Mouse (Mus musculus) macrophage (primary cell): ENCODE data around the gene Map2. TPM values are rescaled to one million over a fixed set of nuclear protein-coding genes. Genes with fewer than 3 reads are reported as not detected.

Experiments used
- H3K27ac ChIP-seq: fragments of 350-480 bp; formaldehyde crosslinking; 2 replicates; pipeline ENCODE4 v1.9.0; 2021
- H3K36me3 ChIP-seq: fragments of 350-480 bp; formaldehyde crosslinking; 2 replicates; pipeline ENCODE4 v1.9.0; 2021; ENCODE audit errors: inconsistent target
- H3K4me3 ChIP-seq: fragments of 350-480 bp; formaldehyde crosslinking; 2 replicates; pipeline ENCODE4 v1.9.0; 2021; ENCODE audit errors: inconsistent target
- H3K79me2 ChIP-seq: fragments of 350-480 bp; formaldehyde crosslinking; 2 replicates; pipeline ENCODE4 v1.9.0; 2021; ENCODE audit errors: inconsistent target
- WGBS: methylation state at CpG from one replicate; pipeline ENCODE4 v1.1.7; 2026; ENCODE audit warnings: inconsistent platforms; ENCODE audit not compliant: missing documents; 5-methylcytosine and 5-hydroxymethylcytosine counted together
- polyA plus RNA-seq: library from polyadenylated mRNA; stranded (reverse); fragments of 250-400 nt; gene quantifications from 3 replicates; pipeline ENCODE4 v1.2.4, GENCODE M21; 2018; ENCODE audit warnings: inconsistent platforms
- total RNA-seq, 78 experiments: library from RNA; depleted of rRNA; stranded (reverse); fragments of 250-400 nt; gene quantifications; 1 replicate in 9 of 78; 2 replicates in 24 of 78; 3 replicates in 43 of 78; 4 replicates in 2 of 78; pipeline ENCODE4 v1.2.4; 2018; ENCODE audit warnings: inconsistent platforms in 56 of 78

Gene Map2
- total RNA-seq (2018; cell fraction: chromatin; rRNA removed) = 1 to 10 TPM in 5 of 26 experiments, under 1 TPM in 8, not detected in 13; 0.26 to 4.7 (median 0.75) TPM
- total RNA-seq (2018; cell fraction: cytosol; rRNA removed) = 1 to 10 TPM in 1 of 26 experiments, under 1 TPM in 25; 0.03 to 1.0 (median 0.15) TPM
- 1 to 10 TPM in 11 of 26 experiments, under 1 TPM in 14, not detected in 1; 0.20 to 3.2 (median 0.81) TPM for total RNA-seq (2018; cell fraction: nucleus; rRNA removed)
- 0.13 to 0.25 TPM in 2 of 3 replicates, not detected in the other for polyA plus RNA-seq

- H3K79me2 ChIP-seq = no peaks in the 10 kb centered on the region
- WGBS = 1% methylated on average over 46 of the region's 61 CpGs
- no peak within 1 kb of the TSS for H3K27ac ChIP-seq
- H3K4me3 ChIP-seq = no peak within 1 kb of the TSS
- H3K36me3 ChIP-seq = no peaks in the 10 kb centered on the region
Observed at GRCm38 (mm10) chr1:66175041-66175665, at the start of gene Map2. Gene Map2, plus strand, starts transcription at chr1:66175273.

GRCm38 (mm10) chr1:66133014-66133413 lies 42.1 kb upstream of the Map2 start:
- Histone ChIP-seq H3K4me3 (no peak overlapping the region), H3K36me3 (no peaks in the 10 kb centered on the region), H3K27ac (no peak overlapping the region), H3K79me2 (no peaks in the 10 kb centered on the region)

GRCm38 (mm10) chr1:66135324-66135723 lies 39.7 kb upstream of the Map2 start:
- Histone ChIP-seq H3K4me3 (no peak overlapping the region), H3K79me2 (no peaks in the 10 kb centered on the region), H3K27ac (no peak overlapping the region), H3K36me3 (no peaks in the 10 kb centered on the region)

- no peaks in the 10 kb centered on the region for H3K79me2 ChIP-seq
- no peak overlapping the region for H3K27ac ChIP-seq
- WGBS = 94% methylated on average over 1 of the region's 1 CpGs
- H3K36me3 ChIP-seq = no peaks in the 10 kb centered on the region
- no peak overlapping the region for H3K4me3 ChIP-seq
Observed at GRCm38 (mm10) chr1:66140686-66141085, 34.4 kb upstream of the Map2 start.

- no peak overlapping the region for H3K4me3 ChIP-seq
- H3K36me3 ChIP-seq = no peaks in the 10 kb centered on the region
- H3K79me2 ChIP-seq = no peaks in the 10 kb centered on the region
- 75% methylated on average over 3 of the region's 3 CpGs for WGBS
- no peak overlapping the region for H3K27ac ChIP-seq
Observed at GRCm38 (mm10) chr1:66145180-66145579, 29.9 kb upstream of the Map2 start.

GRCm38 (mm10) chr1:66148825-66149514 lies 26.1 kb upstream of the Map2 start:
- 96% methylated on average over 2 of the region's 2 CpGs for WGBS
- H3K79me2 ChIP-seq = no peaks in the 10 kb centered on the region
- no peak overlapping the region for H3K27ac ChIP-seq
- no peaks in the 10 kb centered on the region for H3K36me3 ChIP-seq
- no peak overlapping the region for H3K4me3 ChIP-seq

- H3K27ac ChIP-seq = no peak overlapping the region
- H3K79me2 ChIP-seq = no peaks in the 10 kb centered on the region
- 91% methylated on average over 3 of the region's 3 CpGs for WGBS
- no peak overlapping the region for H3K4me3 ChIP-seq
- no peaks in the 10 kb centered on the region for H3K36me3 ChIP-seq
Observed at GRCm38 (mm10) chr1:66150806-66151205, 24.3 kb upstream of the Map2 start.

GRCm38 (mm10) chr1:66157135-66157534 lies 17.9 kb upstream of the Map2 start:
- H3K36me3 ChIP-seq = no peaks in the 10 kb centered on the region
- no peaks in the 10 kb centered on the region for H3K79me2 ChIP-seq
- 90% methylated on average over 2 of the region's 2 CpGs for WGBS
- H3K27ac ChIP-seq = no peak overlapping the region
- no peak overlapping the region for H3K4me3 ChIP-seq

- Histone ChIP-seq H3K27ac (no peak overlapping the region), H3K79me2 (no peaks in the 10 kb centered on the region), H3K36me3 (no peaks in the 10 kb centered on the region), H3K4me3 (no peak overlapping the region)
Observed at GRCm38 (mm10) chr1:66157589-66157988, 17.5 kb upstream of the Map2 start.

- no peak overlapping the region for H3K27ac ChIP-seq
- no peaks in the 10 kb centered on the region for H3K36me3 ChIP-seq
- WGBS = 79% methylated on average over 2 of the region's 2 CpGs
- H3K4me3 ChIP-seq = no peak overlapping the region
- no peaks in the 10 kb centered on the region for H3K79me2 ChIP-seq
Observed at GRCm38 (mm10) chr1:66164648-66165047, 10.4 kb upstream of the Map2 start.

GRCm38 (mm10) chr1:66168722-66169121 lies 6.4 kb upstream of the Map2 start:
- H3K4me3 ChIP-seq = no peak overlapping the region
- no peaks in the 10 kb centered on the region for H3K79me2 ChIP-seq
- H3K27ac ChIP-seq = no peak overlapping the region
- 71% methylated on average over 5 of the region's 5 CpGs for WGBS
- H3K36me3 ChIP-seq = no peaks in the 10 kb centered on the region

- H3K4me3 ChIP-seq = no peak overlapping the region
- 76% methylated on average over 3 of the region's 3 CpGs for WGBS
- no peaks in the 10 kb centered on the region for H3K79me2 ChIP-seq
- no peak overlapping the region for H3K27ac ChIP-seq
- H3K36me3 ChIP-seq = no peaks in the 10 kb centered on the region
Observed at GRCm38 (mm10) chr1:66172127-66172526, 2.9 kb upstream of the Map2 start.

- no peak overlapping the region for H3K27ac ChIP-seq
- H3K36me3 ChIP-seq = no peaks in the 10 kb centered on the region
- no peaks in the 10 kb centered on the region for H3K79me2 ChIP-seq
- H3K4me3 ChIP-seq = no peak overlapping the region
- 57% methylated on average over 5 of the region's 5 CpGs for WGBS
Observed at GRCm38 (mm10) chr1:66173630-66174029, 1.4 kb upstream of the Map2 start.

GRCm38 (mm10) chr1:66176012-66176837 lies 1.2 kb downstream of the Map2 start:
- Histone ChIP-seq H3K4me3 (no peak overlapping the region), H3K27ac (no peak overlapping the region), H3K79me2 (no peaks in the 10 kb centered on the region), H3K36me3 (no peaks in the 10 kb centered on the region)
- WGBS = 28% methylated on average over 8 of the region's 9 CpGs

GRCm38 (mm10) chr1:66176838-66177105 lies 1.7 kb downstream of the Map2 start:
- Histone ChIP-seq H3K27ac (no peak overlapping the region), H3K79me2 (no peaks in the 10 kb centered on the region), H3K36me3 (no peaks in the 10 kb centered on the region), H3K4me3 (no peak overlapping the region)
- 77% methylated on average over 2 of the region's 2 CpGs for WGBS
